In the genomic region with DNA sequence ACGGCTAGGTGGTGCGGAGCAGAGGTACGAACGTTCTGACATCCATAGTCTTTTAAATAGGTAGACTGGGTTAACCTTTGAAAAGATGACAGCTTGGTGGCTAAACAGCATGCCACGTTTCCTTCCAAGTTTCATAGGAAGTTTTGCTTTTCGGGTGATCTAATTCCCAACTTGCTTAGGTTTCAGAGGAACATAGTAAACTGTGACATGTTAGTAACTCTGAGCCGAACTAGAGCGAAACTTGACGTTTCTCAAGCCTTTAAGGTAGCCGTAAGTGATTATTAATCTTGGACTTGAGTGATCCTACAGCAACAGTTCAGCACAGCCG, we compare ENCODE assay signal across 8 mouse cellular contexts. TPM values are rescaled to one million over a fixed set of nuclear protein-coding genes. Genes with fewer than 3 reads are reported as not detected.
DNase-seq lines count a peak whose midpoint lies in the region; ATAC-seq and TF ChIP-seq lines count a peak whose summit lies in the region.

No protein-coding gene starts in this region.

- DNase-seq in embryo, embryonic 9.5 days (ENCODE audit: extremely low spot score) = peak; percentile 7
- DNase-seq in embryo, embryonic 10.5 days (ENCODE audit: low spot score) = no peak
- no peak for DNase-seq in spleen, adult 2 months (ENCODE audit: low read depth in 1 of 2, low spot score in 2 of 2)
- no peak for DNase-seq in spleen, postnatal 36 days (ENCODE audit: low spot score in 2 of 2)
- no peak for DNase-seq in limb, embryonic 14.5 days (ENCODE audit: low spot score)
- no peak for DNase-seq in stomach, postnatal 0 days (ENCODE audit: low spot score)
- DNase-seq in spleen, postnatal 4 days (ENCODE audit: low spot score in 2 of 2) = no peak
- no peak for DNase-seq in gastrocnemius, postnatal 14 days

- WGBS in spleen, adult 2 months = under 1% methylated on average over 11 of the region's 11 CpGs
- 6% methylated on average over 11 of the region's 11 CpGs for WGBS in limb, embryonic 14.5 days
- WGBS in stomach, postnatal 0 days = under 1% methylated on average over 11 of the region's 11 CpGs

- intact Hi-C loops in gastrocnemius, postnatal 14 days (cut with DNase I; ENCODE audit: low total_unique reads) = no loop called here

- no peak for TF ChIP-seq POLR2A in spleen, adult 2 months (IDR thresholded peaks at IDR 0.05; ENCODE audit: low read depth, low read length)
- no peak for TF ChIP-seq POLR2A in limb, embryonic 14.5 days (IDR thresholded peaks at IDR 0.05; ENCODE audit: borderline replicate concordance, extremely low read depth, insufficient read depth, insufficient read length)

- TF ChIP-seq CTCF in spleen, adult 2 months (IDR thresholded peaks at IDR 0.05; ENCODE audit: extremely low read depth, insufficient read depth, insufficient read length, insufficient replicate concordance) = no peak
- no peak for TF ChIP-seq CTCF in stomach, postnatal 0 days (IDR thresholded peaks at IDR 0.05; ENCODE audit: low read depth)

- H3K9ac ChIP-seq in limb, embryonic 14.5 days (ENCODE audit: low read depth, low read length, severe bottlenecking) = peak overlapping the region; percentile 90
- H3K9ac ChIP-seq in stomach, postnatal 0 days (ENCODE audit: low read length) = peak overlapping the region; percentile 92

- H3K9me3 ChIP-seq in limb, embryonic 14.5 days (ENCODE audit: control insufficient read depth, low read length) = no peaks in the 10 kb centered on the region
- H3K9me3 ChIP-seq in stomach, postnatal 0 days (ENCODE audit: control insufficient read depth, low read length) = no peaks in the 10 kb centered on the region

- H3K4me2 ChIP-seq in limb, embryonic 14.5 days (replicated peaks; ENCODE audit: low read depth, low read length, severe bottlenecking) = peak overlapping the region; percentile 76
- H3K4me2 ChIP-seq in stomach, postnatal 0 days (replicated peaks; ENCODE audit: low read depth) = peak overlapping the region; percentile 82

- H3K36me3 ChIP-seq in spleen, adult 2 months (ENCODE audit: control insufficient read depth, insufficient read depth, low read length) = peaks cover 3% of the 10 kb centered on the region; the same call in 1 of the 2 replicates
- 0 out of 2 replicates have a peak, but pooled peaks cover 6% of the 10 kb centered on the region for H3K36me3 ChIP-seq in limb, embryonic 14.5 days (ENCODE audit: control insufficient read depth, insufficient read depth, low read length)
- no peaks in the 10 kb centered on the region for H3K36me3 ChIP-seq in stomach, postnatal 0 days (ENCODE audit: control insufficient read depth, insufficient read depth, low read length)

- H3K27ac ChIP-seq in spleen, adult 2 months (ENCODE audit: insufficient read depth, low read length) = peak overlapping the region; percentile 70
- peak overlapping the region; percentile 89 for H3K27ac ChIP-seq in limb, embryonic 14.5 days (replicated peaks; ENCODE audit: low read depth, low read length)
- peak overlapping the region; percentile 97 for H3K27ac ChIP-seq in stomach, postnatal 0 days (replicated peaks)

- no peak for ATAC-seq in limb, embryonic 14.5 days (ENCODE audit: low FRiP score, low read depth)
- no peak for ATAC-seq in stomach, postnatal 0 days (ENCODE audit: low FRiP score, low TSS enrichment)

- no peak for TF ChIP-seq EP300 in stomach, postnatal 0 days (optimal IDR thresholded peaks at IDR 0.05)

- no peaks in the 10 kb centered on the region for H3K27me3 ChIP-seq in spleen, adult 2 months (ENCODE audit: control insufficient read depth, insufficient read depth, low read length)
- no peaks in the 10 kb centered on the region for H3K27me3 ChIP-seq in limb, embryonic 14.5 days (ENCODE audit: control insufficient read depth, insufficient read depth, low read length)
- H3K27me3 ChIP-seq in stomach, postnatal 0 days (ENCODE audit: control insufficient read depth, insufficient read depth, low read length) = no peaks in the 10 kb centered on the region

- H3K4me1 ChIP-seq in spleen, adult 2 months (ENCODE audit: control insufficient read depth, insufficient read depth, insufficient read length) = peaks cover 2% of the 10 kb centered on the region; the same call in 1 of the 2 replicates
- H3K4me1 ChIP-seq in limb, embryonic 14.5 days (ENCODE audit: control insufficient read depth, insufficient read depth, low read length) = peaks cover 7% of the 10 kb centered on the region
- no peaks in the 10 kb centered on the region for H3K4me1 ChIP-seq in stomach, postnatal 0 days (replicated peaks; ENCODE audit: control insufficient read depth, insufficient read depth)

- H3K4me3 ChIP-seq in spleen, adult 2 months (ENCODE audit: extremely low read depth, insufficient read depth, insufficient read length) = peak overlapping the region; percentile 87
- peak overlapping the region; percentile 92 for H3K4me3 ChIP-seq in limb, embryonic 14.5 days (replicated peaks; ENCODE audit: low read length)
- H3K4me3 ChIP-seq in stomach, postnatal 0 days (ENCODE audit: low read depth, low read length) = peak overlapping the region; percentile 87

RNA-seq across cellular contexts. Expression of a gene that starts 0.8 kb away (rescaled TPM):
- polyA plus RNA-seq in spleen, adult 2 months (2012; rRNA removed) = 13.8 and 21.4 TPM in 2 replicates
- polyA plus RNA-seq in limb, embryonic 14.5 days (2012; rRNA removed) = 18.6 and 28.8 TPM in 2 replicates
- polyA plus RNA-seq in limb, embryonic 14.5 days (2014; fragmentation: Nextera tagmentation; extraction: Ambion mirVana) = 36.8 and 38.4 TPM in 2 replicates
- polyA plus RNA-seq in stomach, postnatal 0 days (2015; fragmentation: Nextera tagmentation; extraction: Ambion mirVana) = 38.8 and 39.2 TPM in 2 replicates
- total RNA-seq in gastrocnemius, postnatal 14 days (2021) = 10 to 100 TPM; 19.0 to 20.8 TPM

RNA-seq across cellular contexts. Expression of a gene that starts 0.8 kb away (rescaled TPM):
- 6.8 and 8.3 TPM in 2 replicates for polyA plus RNA-seq in spleen, adult 2 months (2012; rRNA removed)
- 11.2 and 14.8 TPM in 2 replicates for polyA plus RNA-seq in limb, embryonic 14.5 days (2012; rRNA removed)
- 16.0 and 18.8 TPM in 2 replicates for polyA plus RNA-seq in limb, embryonic 14.5 days (2014; fragmentation: Nextera tagmentation; extraction: Ambion mirVana)
- polyA plus RNA-seq in stomach, postnatal 0 days (2015; fragmentation: Nextera tagmentation; extraction: Ambion mirVana) = 12.8 and 13.0 TPM in 2 replicates
- total RNA-seq in gastrocnemius, postnatal 14 days (2021) = 1 to 10 TPM; 5.5 to 6.7 TPM
